Mouse (Mus musculus) olfactory bulb, adult 2 months (tissue): ENCODE measurements around the gene Col16a1. TPM values are rescaled to one million over a fixed set of nuclear protein-coding genes. Genes with fewer than 3 reads are reported as not detected.
A peak's percentile ranks its signal among the peaks of the same experiment; 100 is the strongest.

Source experiments
- H3K27ac ChIP-seq: fragments of 200-500 bp; 2 replicates; pipeline ENCODE4 v1.5.1; 2012; ENCODE audit warnings: low read depth, low read length; ENCODE audit not compliant: insufficient read depth
- H3K4me1 ChIP-seq: fragments of 200-500 bp; 2 replicates; pipeline ENCODE4 v1.6.1; 2012; ENCODE audit warnings: low read length; ENCODE audit not compliant: control insufficient read depth, insufficient read depth
- H3K4me3 ChIP-seq: fragments of 200-500 bp; 2 replicates; pipeline ENCODE4 v1.5.1; 2012; ENCODE audit warnings: mild to moderate bottlenecking, low read depth, low read length, moderate library complexity; ENCODE audit not compliant: insufficient read depth
- CTCF ChIP-seq: fragments of 200-500 bp; IDR thresholded peaks from 2 replicates; pipeline ENCODE4 v1.5.1; 2012; ENCODE audit warnings: low read depth, mild to moderate bottlenecking, low read length, moderate library complexity; ENCODE audit not compliant: insufficient read depth
- POLR2A ChIP-seq: fragments of 200-500 bp; IDR thresholded peaks from 2 replicates; pipeline ENCODE4 v1.6.1; 2012; ENCODE audit warnings: mild to moderate bottlenecking, low read depth, low read length, moderate library complexity; ENCODE audit not compliant: insufficient read depth
- WGBS: fragments of 180-500 bp; shearing (Covaris S2); methylation state at CpG from one replicate; pipeline ENCODE4 v1.1.7; 2018; 5-methylcytosine and 5-hydroxymethylcytosine counted together
- polyA plus RNA-seq: library from polyadenylated mRNA; stranded (reverse); fragments of >200 nt; gene quantifications from 2 replicates; pipeline ENCODE4 v1.2.4, GENCODE M21; 2012; ENCODE audit warnings: low replicate concordance; ENCODE audit not compliant: missing spikeins, insufficient read depth, insufficient read length

The Col16a1 gene
- polyA plus RNA-seq, 1 experiment, result not detected

DNA sequence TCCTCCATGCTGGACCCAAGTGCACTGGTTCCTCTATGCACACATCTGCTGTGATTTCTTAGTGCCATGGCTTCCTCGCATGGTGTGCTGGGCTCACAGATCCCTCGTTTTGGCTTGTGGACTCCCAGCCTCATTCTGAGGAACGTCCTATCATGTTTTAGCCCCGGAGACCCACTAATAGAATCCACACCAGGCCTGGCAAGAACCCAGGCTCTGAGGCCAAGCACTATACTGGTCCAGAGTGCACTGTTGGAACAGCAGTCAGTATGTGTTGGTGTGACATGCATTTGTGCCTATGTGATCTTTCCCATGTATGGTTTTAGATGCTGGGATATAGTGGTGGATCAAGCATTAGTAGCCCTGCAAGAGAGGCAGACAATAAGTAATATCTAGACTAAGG, 25.7 kb downstream of the Col16a1 start:
- Histone ChIP-seq H3K27ac (no peak overlapping the region), H3K4me1 (peaks cover 21% of the 10 kb centered on the region), H3K4me3 (no peak overlapping the region)
- 79% methylated on average over 4 of the region's 4 CpGs for WGBS
- no peak for TF ChIP-seq POLR2A
- TF ChIP-seq CTCF, result no peak

DNA sequence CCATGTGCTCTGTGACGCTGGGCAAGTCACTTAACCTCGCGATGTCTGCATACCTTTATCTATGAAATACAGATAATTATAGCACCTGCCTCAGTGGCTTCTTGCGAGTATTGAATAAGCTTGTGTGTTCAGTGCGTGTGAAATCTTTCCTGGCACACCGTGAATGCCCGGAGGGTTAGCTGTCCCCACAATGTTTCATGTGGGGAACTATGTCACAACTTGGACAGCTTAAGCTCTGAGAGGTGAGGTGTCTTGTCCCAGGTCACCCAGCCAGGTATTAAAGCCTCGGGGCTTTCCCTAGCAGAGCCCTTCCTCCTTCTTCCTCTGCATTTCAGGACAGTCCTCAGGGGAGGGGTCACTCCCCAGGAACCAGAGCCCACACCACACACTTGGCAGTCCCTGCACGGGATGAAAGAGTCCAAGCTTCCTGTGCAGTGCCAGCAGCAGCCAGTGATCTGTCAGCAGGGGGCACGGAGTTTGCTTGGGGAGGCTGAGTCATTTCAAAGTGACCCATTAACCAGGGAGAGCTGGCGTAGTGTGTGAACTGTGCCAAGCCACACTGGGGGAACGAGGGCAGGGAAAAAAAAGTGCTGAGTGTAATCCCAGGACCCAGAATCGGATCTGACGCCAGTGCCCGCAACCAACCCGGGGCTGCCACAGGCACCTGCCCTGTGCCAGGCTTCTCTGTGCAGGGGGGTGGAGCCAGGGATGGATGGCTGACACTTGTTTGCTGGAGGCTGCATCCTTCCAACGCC, 27.3 kb downstream of the Col16a1 start:
- WGBS, result 34% methylated on average over 17 of the region's 17 CpGs
- peaks cover 33% of the 10 kb centered on the region for H3K4me1 ChIP-seq
- TF ChIP-seq POLR2A, result no peak
- no peak for TF ChIP-seq CTCF

DNA sequence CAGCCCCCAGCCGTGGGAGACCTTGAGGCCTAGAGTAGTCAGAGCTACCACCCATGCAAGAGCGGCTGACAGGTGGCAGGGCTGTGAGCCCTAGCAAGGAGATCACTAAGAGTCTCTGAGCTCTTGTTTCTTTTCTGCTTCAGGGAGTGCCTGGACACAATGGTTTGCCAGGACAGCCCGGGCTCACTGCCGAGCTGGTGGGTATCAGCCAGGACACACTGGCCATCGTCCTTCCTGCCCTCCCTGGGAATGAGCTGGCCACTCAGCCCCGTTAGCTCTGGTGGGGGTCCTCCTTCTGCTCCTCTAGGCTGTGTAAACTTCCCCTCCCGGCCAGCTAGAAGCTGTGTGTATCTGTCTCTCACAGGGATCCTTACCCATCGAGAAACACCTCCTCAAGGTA, 29.2 kb downstream of the Col16a1 start:
- Histone ChIP-seq H3K27ac (no peak overlapping the region), H3K4me1 (peaks cover 40% of the 10 kb centered on the region), H3K4me3 (no peak overlapping the region)
- whole genome bisulfite sequencing, result 56% methylated on average over 8 of the region's 8 CpGs
- no peak for TF ChIP-seq POLR2A
- no peak for TF ChIP-seq CTCF

More for the DNA sequence above, 27.3 kb downstream of the Col16a1 start:
- H3K27ac ChIP-seq, result no peak overlapping the region
- no peak overlapping the region for H3K4me3 ChIP-seq

DNA sequence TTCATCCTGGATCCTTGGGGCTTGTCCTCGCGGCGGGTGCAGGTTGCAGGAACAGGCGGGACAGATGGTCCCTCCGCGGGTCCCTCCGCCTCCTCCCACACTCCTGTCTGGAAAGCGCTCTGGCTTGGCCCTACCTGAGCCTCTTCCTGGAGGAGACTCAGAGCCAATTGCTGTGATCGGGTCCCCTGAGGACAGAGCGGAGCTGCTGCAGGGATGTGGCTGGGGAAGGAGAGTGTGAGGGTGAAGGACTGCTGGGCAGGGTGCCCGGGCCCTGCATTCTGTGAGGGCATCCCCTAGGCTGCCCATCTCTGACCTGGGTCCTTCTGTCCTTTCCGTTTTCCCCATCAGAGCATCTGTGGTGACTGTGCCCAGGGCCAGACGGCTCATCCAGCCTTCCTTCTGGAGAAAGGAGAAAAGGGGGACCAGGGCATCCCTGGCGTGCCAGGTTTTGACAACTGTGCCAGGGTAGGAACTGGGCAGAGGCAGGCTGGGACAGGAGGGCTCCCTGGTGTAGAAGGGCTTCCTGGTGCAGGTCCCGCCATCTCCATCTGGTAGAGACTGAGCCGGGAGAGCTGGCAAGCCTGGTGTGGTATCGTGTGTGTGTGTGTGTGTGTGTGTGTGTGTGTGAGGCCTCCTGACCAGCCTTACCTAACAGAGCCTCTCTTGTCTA, 31.3 kb downstream of the Col16a1 start:
- WGBS, result 80% methylated on average over 17 of the region's 17 CpGs
- Histone ChIP-seq H3K4me3 (no peak overlapping the region), H3K27ac (no peak overlapping the region), H3K4me1 (peaks cover 55% of the 10 kb centered on the region)
- TF ChIP-seq POLR2A (no peak), CTCF (no peak)

DNA sequence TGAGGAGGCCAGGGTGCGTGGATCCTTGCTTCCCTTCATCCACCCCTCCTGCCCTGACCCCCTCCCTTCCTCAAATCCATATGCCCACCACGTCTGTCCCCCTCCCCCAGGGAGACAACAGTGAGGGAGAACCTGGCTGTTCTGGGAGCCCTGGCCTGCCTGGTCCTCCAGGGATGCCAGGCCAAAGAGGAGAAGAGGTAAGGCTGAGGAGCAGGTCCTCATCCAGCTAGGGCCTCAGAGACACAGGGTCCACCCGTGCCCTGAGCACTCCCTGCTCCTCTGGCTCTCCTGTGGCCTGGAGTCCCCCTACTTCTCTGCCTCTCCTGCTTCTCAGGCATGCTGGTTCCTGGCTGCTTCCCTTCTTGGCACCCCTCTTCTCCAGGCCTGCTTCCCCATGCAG, 31.9 kb downstream of the Col16a1 start:
- Histone ChIP-seq H3K27ac (no peak overlapping the region), H3K4me1 (peaks cover 61% of the 10 kb centered on the region), H3K4me3 (no peak overlapping the region)
- TF ChIP-seq CTCF (no peak), POLR2A (no peak)
- 61% methylated on average over 3 of the region's 3 CpGs for WGBS

DNA sequence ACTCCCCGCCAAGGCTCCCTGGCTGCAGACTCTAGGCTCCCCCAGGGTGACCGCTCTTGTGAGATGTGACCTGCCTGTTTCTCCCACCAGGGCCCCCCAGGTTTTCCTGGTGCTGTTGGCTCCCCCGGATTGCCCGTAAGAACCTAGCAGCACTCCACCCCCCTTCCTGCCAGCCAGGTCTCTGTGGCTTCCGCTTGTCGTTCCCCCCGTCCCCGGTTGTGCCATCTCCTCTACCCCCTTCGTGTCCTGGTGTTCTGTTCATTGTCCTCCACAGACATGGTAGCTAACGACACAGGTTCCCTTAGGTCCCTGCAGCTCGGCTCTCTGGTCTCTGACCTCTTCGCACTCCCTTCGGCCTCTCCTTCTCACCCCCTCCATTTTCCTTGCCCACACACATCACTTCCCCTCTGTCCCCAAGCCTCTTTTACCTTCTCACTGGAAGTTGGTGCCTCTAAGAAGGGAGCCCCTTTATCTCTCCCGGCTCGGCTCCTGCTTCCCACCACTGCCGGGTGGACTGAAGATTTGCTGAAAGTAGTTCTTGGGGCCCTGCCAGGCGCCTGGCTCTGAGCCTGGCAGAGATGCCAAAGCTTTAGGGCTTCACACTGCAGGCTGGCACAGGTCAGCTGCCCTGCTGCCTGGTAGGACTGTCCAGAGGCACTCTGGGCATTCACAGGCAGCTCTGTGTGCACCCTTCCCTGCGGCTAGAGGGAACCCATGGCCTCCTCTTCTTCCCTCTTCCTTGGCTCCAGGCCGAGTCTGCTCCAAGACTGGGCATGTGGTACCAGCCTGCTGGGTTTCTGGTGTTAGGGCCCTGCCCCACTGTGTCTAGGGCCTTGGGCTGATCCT, 33.9 kb downstream of the Col16a1 start:
- H3K27ac ChIP-seq, result no peak overlapping the region

DNA sequence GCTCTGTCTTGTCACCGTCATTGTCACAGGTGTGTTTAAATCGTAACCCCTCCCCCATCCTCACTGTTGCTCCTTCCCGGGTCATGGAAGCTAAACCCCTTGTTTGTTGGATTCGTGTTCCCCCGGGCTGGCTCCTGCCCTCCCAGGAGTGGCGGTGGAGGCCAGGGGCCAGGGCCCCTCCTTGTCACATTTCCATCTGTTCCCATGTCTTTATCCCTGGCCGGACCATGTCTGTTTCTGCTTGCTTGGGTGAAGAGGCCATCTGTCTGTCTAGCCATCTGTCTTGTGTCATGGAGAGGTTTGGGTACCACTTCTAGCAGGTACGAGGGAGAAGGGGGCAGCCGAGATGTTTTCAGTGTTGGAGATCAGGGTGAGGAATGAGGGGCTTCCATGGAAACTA, 34.6 kb downstream of the Col16a1 start:
- 55% methylated on average over 9 of the region's 9 CpGs for WGBS
- peaks cover 67% of the 10 kb centered on the region for H3K4me1 ChIP-seq
- TF ChIP-seq CTCF (no peak), POLR2A (no peak)
- no peak overlapping the region for H3K27ac ChIP-seq
- H3K4me3 ChIP-seq, result no peak overlapping the region

More for the DNA sequence above, 33.9 kb downstream of the Col16a1 start:
- no peak overlapping the region for H3K4me3 ChIP-seq
- H3K4me1 ChIP-seq, result peaks cover 70% of the 10 kb centered on the region
- TF ChIP-seq POLR2A (no peak), CTCF (no peak)
- WGBS, result 71% methylated on average over 19 of the region's 19 CpGs

DNA sequence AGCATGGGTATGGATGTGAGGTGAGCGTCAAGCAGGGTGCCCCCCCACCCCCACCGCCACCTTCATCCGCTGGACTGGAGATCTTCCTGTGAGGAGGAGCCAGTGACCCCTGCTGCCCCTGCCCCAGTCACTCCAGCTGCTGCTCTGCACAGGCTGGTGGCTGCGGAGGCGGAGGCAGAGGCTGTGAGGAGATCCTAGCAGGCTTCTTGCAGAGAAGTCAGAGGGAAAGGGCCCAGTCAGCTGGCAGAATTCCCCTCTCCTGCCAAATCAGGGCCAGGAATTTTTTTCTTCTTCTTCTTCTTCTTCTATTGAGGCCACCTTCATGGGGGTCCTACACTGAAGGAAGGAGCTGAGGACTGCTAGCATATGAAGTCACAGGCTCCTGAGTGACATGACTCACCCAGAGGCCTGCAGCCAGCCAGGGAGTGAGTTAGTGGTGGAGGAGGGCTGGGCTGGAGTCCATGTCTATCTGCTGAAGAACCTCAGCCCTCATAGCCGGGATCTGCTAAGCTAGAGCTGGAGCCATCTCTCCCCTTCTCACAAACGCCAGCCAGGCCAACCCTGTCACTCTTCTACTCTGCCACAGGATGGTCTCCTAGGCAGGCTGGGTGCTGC, 36.8 kb downstream of the Col16a1 start:
- Histone ChIP-seq H3K27ac (peak overlapping the region; percentile 3), H3K4me3 (no peak overlapping the region), H3K4me1 (peaks cover 52% of the 10 kb centered on the region)
- 39% methylated on average over 7 of the region's 7 CpGs for WGBS
- no peak for TF ChIP-seq POLR2A
- TF ChIP-seq CTCF, result no peak
